Mouse (Mus musculus) cerebellum, adult (tissue): ENCODE results near the gene Nek7.
A peak's percentile ranks its signal among the peaks of the same experiment; 100 is the strongest.

ENCODE experiments used
- ATAC-seq: cut with Nextera tagmentation; 2 replicates; pipeline ENCODE4 v1.9.2; 2017; ENCODE audit warnings: mild to moderate bottlenecking, moderate library complexity, mixed read lengths; ENCODE audit not compliant: insufficient number of reproducible peaks, low FRiP score, low TSS enrichment

The Nek7 gene

GRCm38 (mm10) chr1:138575629-138576028 is 44.3 kb downstream of the Nek7 start:
- no peak for ATAC-seq

GRCm38 (mm10) chr1:138571565-138572361 is 48.2 kb downstream of the Nek7 start:
- no peak for ATAC-seq

- ATAC-seq: no peak
These were observed 48.9 kb downstream of the Nek7 start for GRCm38 (mm10) chr1:138571038-138571441.

- no peak for ATAC-seq
These were observed 51.3 kb downstream of the Nek7 start for GRCm38 (mm10) chr1:138568434-138569232.

- no peak for ATAC-seq
These were observed 52.0 kb downstream of the Nek7 start for GRCm38 (mm10) chr1:138567946-138568345.

GRCm38 (mm10) chr1:138564677-138565076 is 55.3 kb downstream of the Nek7 start:
- no peak for ATAC-seq

- no peak for ATAC-seq
These were observed 59.2 kb downstream of the Nek7 start for GRCm38 (mm10) chr1:138560733-138561132.

- no peak for ATAC-seq
These were observed 60.5 kb downstream of the Nek7 start for GRCm38 (mm10) chr1:138559213-138560101.

- ATAC-seq: no peak
These were observed 61.6 kb downstream of the Nek7 start for GRCm38 (mm10) chr1:138558342-138558741.

GRCm38 (mm10) chr1:138554926-138555325 is 65.0 kb downstream of the Nek7 start:
- ATAC-seq: no peak

GRCm38 (mm10) chr1:138550184-138550583 is 69.8 kb downstream of the Nek7 start:
- ATAC-seq: peak; percentile 42; the same call in 1 of the 2 replicates

GRCm38 (mm10) chr1:138542170-138542515 is 77.8 kb downstream of the Nek7 start:
- ATAC-seq: no peak

GRCm38 (mm10) chr1:138541495-138542169 is 78.3 kb downstream of the Nek7 start:
- ATAC-seq: no peak

GRCm38 (mm10) chr1:138539713-138540112 is 80.2 kb downstream of the Nek7 start:
- ATAC-seq: no peak

GRCm38 (mm10) chr1:138538217-138538616 is 81.7 kb downstream of the Nek7 start:
- ATAC-seq: no peak

- no peak for ATAC-seq
These were observed 84.0 kb downstream of the Nek7 start for GRCm38 (mm10) chr1:138535758-138536574.

GRCm38 (mm10) chr1:138530604-138531003 is 89.3 kb downstream of the Nek7 start:
- no peak for ATAC-seq

GRCm38 (mm10) chr1:138523962-138524361 is 96.0 kb downstream of the Nek7 start:
- ATAC-seq: no peak

- no peak for ATAC-seq
These were observed 101.7 kb downstream of the Nek7 start for GRCm38 (mm10) chr1:138518235-138518634.
